Mouse (Mus musculus): ENCODE results near the gene Sorbs2. TPM values are rescaled to one million over a fixed set of nuclear protein-coding genes. Genes with fewer than 3 reads are reported as not detected.

Sorbs2 gene
- polyA plus RNA-seq, 1 experiment from 2014 or later, result 13.3 TPM

DNA sequence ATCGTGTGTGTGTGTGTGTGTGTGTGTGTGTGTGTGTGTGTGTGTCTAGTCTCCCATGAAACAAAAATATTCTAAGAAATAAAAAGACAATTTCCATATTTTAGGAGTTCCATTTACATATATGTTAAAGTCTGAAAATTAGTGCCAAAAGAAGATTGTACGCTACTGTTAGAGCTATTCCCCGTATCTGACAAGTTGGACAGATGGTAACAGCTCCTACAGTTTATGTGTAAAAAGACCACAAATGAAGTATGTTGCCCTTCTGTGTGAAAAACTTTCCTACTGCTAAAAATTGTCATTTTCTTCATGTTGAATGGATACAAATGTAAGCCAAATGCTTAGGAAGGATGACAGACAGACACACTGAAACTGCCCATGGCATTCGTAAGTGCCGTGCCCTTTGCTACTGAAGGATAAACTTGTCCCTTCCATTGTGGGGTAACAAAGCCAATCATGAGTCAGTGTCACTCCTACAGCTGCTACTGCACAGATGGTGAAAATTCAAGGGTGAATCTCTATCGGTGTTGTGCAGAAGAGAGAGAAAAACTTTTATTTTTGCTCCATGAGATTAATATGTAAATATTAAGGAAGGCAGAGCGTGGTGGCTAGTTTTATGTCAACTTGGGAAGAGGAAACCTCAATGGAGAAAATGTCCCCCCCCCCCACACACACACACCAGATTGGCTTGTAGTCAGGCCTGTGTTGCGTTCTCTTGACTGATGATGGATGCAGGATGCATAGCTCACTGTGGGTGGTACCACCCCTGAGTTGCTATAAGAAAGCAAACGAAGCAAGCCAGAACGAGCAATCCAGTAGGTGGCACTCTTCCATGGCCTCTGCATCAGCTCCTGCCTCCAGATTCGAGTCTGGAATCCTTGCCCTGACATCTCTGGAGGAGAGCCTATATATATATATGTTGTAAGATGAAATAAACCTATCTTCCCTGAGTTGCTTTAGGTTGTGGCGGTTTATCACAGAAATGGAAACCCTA is 244.2 kb downstream of the Sorbs2 start:
- no peaks in the 10 kb centered on the region for H3K4me1 ChIP-seq (ENCODE audit: insufficient read depth)
- ATAC-seq, result no peak

DNA sequence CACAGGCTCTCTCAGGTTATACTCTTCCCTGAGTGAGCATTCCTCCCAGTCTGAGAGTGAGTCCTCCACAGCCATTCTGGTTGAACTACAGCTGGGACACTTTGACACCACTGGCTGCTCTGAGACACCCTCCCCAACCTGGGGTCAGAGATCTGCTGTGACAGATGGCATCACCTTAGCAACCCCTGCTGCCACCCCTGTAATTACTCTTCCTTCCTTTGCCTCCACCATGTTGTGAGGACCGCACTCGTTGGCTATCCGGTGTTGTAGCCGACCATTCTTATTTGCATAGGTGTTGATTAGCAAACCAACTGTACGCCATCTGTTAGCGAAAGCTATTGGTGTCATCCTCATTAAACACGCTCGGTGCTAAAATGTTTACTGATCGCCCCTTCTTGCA is 247.9 kb downstream of the Sorbs2 start:
- ATAC-seq, result no peak
- TF ChIP-seq EP300 (IDR thresholded peaks at IDR 0.05; ENCODE audit: low read depth) (no peak), CTCF (IDR thresholded peaks at IDR 0.05; ENCODE audit: low read depth) (no peak)
- H3K36me3 ChIP-seq (replicated peaks; ENCODE audit: insufficient read depth, low read length), result no peaks in the 10 kb centered on the region
- H3K4me3 ChIP-seq (ENCODE audit: low read depth, low read length), result no peak overlapping the region
- H3K9me3 ChIP-seq (ENCODE audit: low read length), result no peaks in the 10 kb centered on the region
- no peak overlapping the region for H3K27ac ChIP-seq (ENCODE audit: low read depth)
- no peak overlapping the region for H3K9ac ChIP-seq (replicated peaks)
- no peaks in the 10 kb centered on the region for H3K4me1 ChIP-seq (ENCODE audit: insufficient read depth)
- H3K4me2 ChIP-seq (ENCODE audit: low read depth, low read length), result no peak overlapping the region
- H3K27me3 ChIP-seq (ENCODE audit: insufficient read depth, low read length), result no peaks in the 10 kb centered on the region
- no peak for DNase-seq
- WGBS (ENCODE audit: insufficient replicate concordance), result 85% methylated on average over 9 of the region's 9 CpGs

More for the DNA sequence above, 244.2 kb downstream of the Sorbs2 start:
- H3K9ac ChIP-seq (replicated peaks), result no peak overlapping the region
- TF ChIP-seq CTCF (IDR thresholded peaks at IDR 0.05; ENCODE audit: low read depth) (peak; percentile 19; the same call in 1 of the 2 replicates), EP300 (IDR thresholded peaks at IDR 0.05; ENCODE audit: low read depth) (no peak)
- H3K27me3 ChIP-seq (ENCODE audit: insufficient read depth, low read length), result no peaks in the 10 kb centered on the region
- no peak overlapping the region for H3K4me2 ChIP-seq (ENCODE audit: low read depth, low read length)
- H3K27ac ChIP-seq (ENCODE audit: low read depth), result no peak overlapping the region
- no peaks in the 10 kb centered on the region for H3K9me3 ChIP-seq (ENCODE audit: low read length)
- DNase-seq, result no peak
- H3K36me3 ChIP-seq (replicated peaks; ENCODE audit: insufficient read depth, low read length), result no peaks in the 10 kb centered on the region
- WGBS (ENCODE audit: insufficient replicate concordance), result 65% methylated on average over 12 of the region's 12 CpGs
- H3K4me3 ChIP-seq (ENCODE audit: low read depth, low read length), result no peak overlapping the region

DNA sequence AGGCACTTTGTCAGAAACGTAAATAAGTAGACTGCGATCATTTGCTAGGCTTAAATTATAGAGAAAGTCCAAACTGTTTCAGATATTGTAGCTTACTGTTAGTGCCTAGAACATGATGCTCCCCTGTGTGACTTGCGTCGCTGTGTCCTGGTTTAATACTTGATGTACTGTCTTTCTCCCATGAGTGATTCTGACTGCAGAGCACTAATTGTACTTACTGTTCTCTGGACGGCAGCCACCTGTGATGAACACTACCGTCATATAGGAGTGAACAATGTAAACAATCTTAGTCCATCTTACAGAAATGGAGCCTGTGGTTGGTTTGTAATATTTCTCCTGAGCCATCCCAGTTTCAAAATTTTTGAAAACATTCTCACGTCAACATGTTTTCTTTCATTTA is 248.4 kb downstream of the Sorbs2 start:
- H3K9ac ChIP-seq (replicated peaks), result no peak overlapping the region
- H3K36me3 ChIP-seq (replicated peaks; ENCODE audit: insufficient read depth, low read length), result no peaks in the 10 kb centered on the region
- no peak overlapping the region for H3K27ac ChIP-seq (ENCODE audit: low read depth)
- 77% methylated on average over 7 of the region's 7 CpGs for WGBS (ENCODE audit: insufficient replicate concordance)
- H3K9me3 ChIP-seq (ENCODE audit: low read length), result no peaks in the 10 kb centered on the region
- no peaks in the 10 kb centered on the region for H3K4me1 ChIP-seq (ENCODE audit: insufficient read depth)
- H3K4me2 ChIP-seq (ENCODE audit: low read depth, low read length), result no peak overlapping the region
- DNase-seq, result no peak
- H3K4me3 ChIP-seq (ENCODE audit: low read depth, low read length), result no peak overlapping the region
- no peak for ATAC-seq
- TF ChIP-seq CTCF (IDR thresholded peaks at IDR 0.05; ENCODE audit: low read depth) (no peak), EP300 (IDR thresholded peaks at IDR 0.05; ENCODE audit: low read depth) (no peak)
- H3K27me3 ChIP-seq (ENCODE audit: insufficient read depth, low read length), result no peaks in the 10 kb centered on the region

DNA sequence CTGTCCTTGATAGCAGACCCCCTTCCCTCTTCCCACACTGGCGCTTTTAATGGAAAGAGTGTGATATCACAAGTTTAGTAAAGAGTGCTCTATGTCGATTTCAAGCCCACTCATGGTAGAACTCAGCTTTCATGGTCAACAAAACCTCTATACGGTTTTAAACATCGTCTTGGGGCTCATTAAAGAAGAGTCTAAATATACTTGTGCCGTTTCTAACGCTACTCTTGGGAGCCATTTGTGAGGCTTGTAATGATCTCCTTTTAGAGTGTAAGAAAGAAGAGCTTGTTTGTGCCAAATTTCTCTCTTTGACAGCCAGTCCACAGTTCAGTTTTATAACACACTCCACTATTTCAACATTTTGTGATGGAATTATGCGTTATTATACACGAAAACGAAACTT is 253.0 kb downstream of the Sorbs2 start:
- no peak overlapping the region for H3K9ac ChIP-seq (replicated peaks)
- H3K4me1 ChIP-seq (ENCODE audit: insufficient read depth), result no peaks in the 10 kb centered on the region
- H3K4me3 ChIP-seq (ENCODE audit: low read depth, low read length), result no peak overlapping the region
- WGBS (ENCODE audit: insufficient replicate concordance), result 84% methylated on average over 9 of the region's 9 CpGs
- ATAC-seq, result no peak
- H3K27ac ChIP-seq (ENCODE audit: low read depth), result no peak overlapping the region
- no peak for DNase-seq
- TF ChIP-seq EP300 (IDR thresholded peaks at IDR 0.05; ENCODE audit: low read depth) (no peak), CTCF (IDR thresholded peaks at IDR 0.05; ENCODE audit: low read depth) (no peak)
- H3K27me3 ChIP-seq (ENCODE audit: insufficient read depth, low read length), result no peaks in the 10 kb centered on the region
- no peaks in the 10 kb centered on the region for H3K36me3 ChIP-seq (replicated peaks; ENCODE audit: insufficient read depth, low read length)
- H3K4me2 ChIP-seq (ENCODE audit: low read depth, low read length), result no peak overlapping the region
- no peaks in the 10 kb centered on the region for H3K9me3 ChIP-seq (ENCODE audit: low read length)

DNA sequence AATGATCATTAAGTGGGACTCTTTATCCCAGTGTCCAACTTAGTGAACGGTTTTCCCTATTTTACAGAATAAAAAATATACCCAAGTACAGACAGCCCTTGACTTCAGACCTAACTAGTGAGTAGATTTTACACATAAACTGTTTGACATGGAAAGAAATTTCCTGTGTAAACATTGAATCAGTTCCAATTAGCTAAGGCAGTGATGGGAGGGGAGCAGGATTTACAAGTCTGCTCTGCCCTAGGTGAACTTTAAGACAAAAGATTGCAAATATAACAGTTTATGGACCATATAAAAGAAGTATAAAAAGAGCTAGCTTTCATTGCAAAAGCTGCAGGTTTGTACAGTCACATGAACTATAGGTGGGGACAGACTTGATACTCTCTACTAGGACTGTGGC is 253.5 kb downstream of the Sorbs2 start:
- H3K4me3 ChIP-seq (ENCODE audit: low read depth, low read length), result no peak overlapping the region
- no peak overlapping the region for H3K9ac ChIP-seq (replicated peaks)
- no peak overlapping the region for H3K27ac ChIP-seq (ENCODE audit: low read depth)
- H3K4me2 ChIP-seq (ENCODE audit: low read depth, low read length), result no peak overlapping the region
- H3K27me3 ChIP-seq (ENCODE audit: insufficient read depth, low read length), result no peaks in the 10 kb centered on the region
- ATAC-seq, result no peak
- H3K36me3 ChIP-seq (replicated peaks; ENCODE audit: insufficient read depth, low read length), result no peaks in the 10 kb centered on the region
- WGBS (ENCODE audit: insufficient replicate concordance), result 73% methylated on average over 1 of the region's 1 CpGs
- TF ChIP-seq EP300 (IDR thresholded peaks at IDR 0.05; ENCODE audit: low read depth) (no peak), CTCF (IDR thresholded peaks at IDR 0.05; ENCODE audit: low read depth) (no peak)
- no peaks in the 10 kb centered on the region for H3K4me1 ChIP-seq (ENCODE audit: insufficient read depth)
- H3K9me3 ChIP-seq (ENCODE audit: low read length), result no peaks in the 10 kb centered on the region
- no peak for DNase-seq

DNA sequence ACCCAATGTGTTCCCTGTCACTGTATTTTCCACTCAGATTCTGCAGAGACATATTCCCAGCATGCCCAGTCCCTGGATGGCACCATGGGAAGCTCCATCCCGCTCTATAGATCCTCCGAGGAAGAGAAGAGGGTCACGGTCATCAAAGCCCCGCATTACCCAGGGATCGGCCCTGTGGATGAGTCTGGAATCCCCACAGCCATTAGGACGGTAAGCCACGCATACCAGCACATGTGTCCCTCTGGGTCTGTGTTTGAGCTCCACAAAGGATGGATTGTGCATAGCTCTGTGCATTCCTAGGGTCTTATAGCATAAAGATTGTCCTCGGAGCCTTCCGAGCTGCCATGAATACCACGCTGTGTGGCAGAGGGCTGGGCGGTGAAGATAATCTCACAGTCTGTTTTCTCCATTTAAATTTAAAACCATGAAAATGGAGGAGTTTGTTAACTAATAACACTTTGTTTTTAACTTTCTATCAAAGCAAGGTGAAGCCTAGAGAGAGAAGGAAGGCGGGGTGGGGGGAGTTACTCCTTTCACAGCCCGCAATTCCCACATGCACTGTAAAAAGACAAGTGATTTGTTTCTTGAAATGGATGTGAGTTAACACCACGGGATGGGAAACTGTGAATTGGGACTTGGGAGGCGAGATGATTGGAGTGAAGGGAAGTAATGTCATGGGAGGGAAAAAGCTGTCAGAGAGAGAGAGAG is 255.5 kb downstream of the Sorbs2 start:
- no peak overlapping the region for H3K9ac ChIP-seq (replicated peaks)
- H3K27me3 ChIP-seq (ENCODE audit: insufficient read depth, low read length), result no peaks in the 10 kb centered on the region
- no peaks in the 10 kb centered on the region for H3K36me3 ChIP-seq (replicated peaks; ENCODE audit: insufficient read depth, low read length)
- H3K4me1 ChIP-seq (ENCODE audit: insufficient read depth), result no peaks in the 10 kb centered on the region
- no peak overlapping the region for H3K4me2 ChIP-seq (ENCODE audit: low read depth, low read length)
- ATAC-seq, result no peak
- TF ChIP-seq CTCF (IDR thresholded peaks at IDR 0.05; ENCODE audit: low read depth) (no peak), EP300 (IDR thresholded peaks at IDR 0.05; ENCODE audit: low read depth) (no peak)
- H3K27ac ChIP-seq (ENCODE audit: low read depth), result no peak overlapping the region
- no peaks in the 10 kb centered on the region for H3K9me3 ChIP-seq (ENCODE audit: low read length)
- no peak overlapping the region for H3K4me3 ChIP-seq (ENCODE audit: low read depth, low read length)
- 80% methylated on average over 15 of the region's 15 CpGs for WGBS (ENCODE audit: insufficient replicate concordance)
- no peak for DNase-seq

Measured in liver, postnatal 0 days (tissue).